Mouse (Mus musculus) forebrain, embryonic 11.5 days (tissue): ENCODE data around the gene Tppp3. TPM values are rescaled to one million over a fixed set of nuclear protein-coding genes. Genes with fewer than 3 reads are reported as not detected.

Experiments used
- ATAC-seq: fragments of 200-750 bp; cut with Nextera tagmentation; replicated peaks from 2 replicates; pipeline ENCODE4 v1.8.0; 2017; ENCODE audit warnings: moderate TSS enrichment; ENCODE audit not compliant: low FRiP score
- DNase-seq: peaks from one replicate; pipeline ENCODE4 v3.0.0-alpha.2; 2017; ENCODE audit warnings: low spot score
- H3K27ac ChIP-seq: fragments of 300-500 bp; sonication (generic); 2 replicates; pipeline ENCODE4 v1.5.1; 2014; ENCODE audit warnings: low read depth, low read length
- H3K27me3 ChIP-seq: fragments of 300-500 bp; sonication (generic); 2 replicates; pipeline ENCODE4 v1.6.1; 2014; ENCODE audit warnings: mild to moderate bottlenecking, low read length, mixed read lengths; ENCODE audit not compliant: control insufficient read depth, insufficient read depth
- H3K36me3 ChIP-seq: fragments of 300-500 bp; sonication (generic); 2 replicates; pipeline ENCODE4 v1.6.1; 2014; ENCODE audit warnings: mild to moderate bottlenecking, low read length, moderate library complexity, mixed read lengths; ENCODE audit not compliant: control insufficient read depth, insufficient read depth
- H3K4me1 ChIP-seq: fragments of 300-500 bp; sonication (generic); replicated peaks from 2 replicates; pipeline ENCODE4 v1.6.1; 2014; ENCODE audit warnings: low read length, mixed read lengths; ENCODE audit not compliant: control insufficient read depth, insufficient read depth
- H3K4me2 ChIP-seq: fragments of 300-500 bp; sonication (generic); 2 replicates; pipeline ENCODE4 v1.6.1; 2014; ENCODE audit warnings: low read depth, mild to moderate bottlenecking, low read length, moderate library complexity, mixed read lengths; ENCODE audit not compliant: severe bottlenecking
- H3K4me3 ChIP-seq: fragments of 300-500 bp; sonication (generic); 2 replicates; pipeline ENCODE4 v1.5.1; 2014; ENCODE audit warnings: low read depth, low read length
- H3K9ac ChIP-seq: fragments of 300-500 bp; sonication (generic); 2 replicates; pipeline ENCODE4 v1.6.1; 2014; ENCODE audit warnings: low read length
- H3K9me3 ChIP-seq: fragments of 300-500 bp; sonication (generic); 2 replicates; pipeline ENCODE4 v1.6.1; 2016; ENCODE audit warnings: low read length, mixed read lengths; ENCODE audit not compliant: control insufficient read depth
- WGBS: fragments of 180-500 bp; shearing (Covaris S2); extraction: QIAGEN DNeasy Blood & Tissue Kit; methylation state at CpG from one replicate; pipeline ENCODE4 v1.1.7; 2014; 5-methylcytosine and 5-hydroxymethylcytosine counted together
- polyA plus RNA-seq: library from polyadenylated mRNA; unstranded; fragments of >200 nt; fragmentation: Nextera tagmentation; extraction: Ambion mirVana; gene quantifications from 2 replicates; pipeline ENCODE4 v1.2.1, GENCODE M21; 2014

Tppp3 gene
- polyA plus RNA-seq, 1 experiment from 2014 or later = 37.7 TPM

DNA sequence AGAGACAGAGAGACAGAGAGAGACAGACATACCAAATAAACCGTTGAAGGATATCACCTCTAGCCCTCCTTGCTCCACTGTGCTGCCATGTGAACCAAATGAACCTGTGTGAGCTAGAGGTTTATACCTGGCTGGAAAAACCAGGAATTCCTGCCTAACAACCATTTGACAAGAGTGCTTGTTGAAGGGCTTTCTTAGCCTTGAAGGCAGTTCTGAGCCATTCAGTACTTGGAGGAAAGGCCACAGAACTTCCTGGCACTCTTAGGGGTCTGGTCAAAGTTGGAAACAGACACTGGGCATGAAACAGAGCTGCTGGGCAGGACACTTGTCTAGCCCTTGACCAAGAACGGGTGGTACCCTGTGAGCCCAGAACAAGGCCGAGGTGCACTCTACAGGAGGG is 23.2 kb upstream of the Tppp3 start:
- H3K9ac ChIP-seq = no peak overlapping the region
- H3K9me3 ChIP-seq = no peaks in the 10 kb centered on the region
- ATAC-seq (no peak), DNase-seq (no peak)
- H3K4me2 ChIP-seq = no peak overlapping the region
- H3K4me3 ChIP-seq = no peak overlapping the region
- peaks cover 6% of the 10 kb centered on the region for H3K4me1 ChIP-seq
- H3K36me3 ChIP-seq = no peaks in the 10 kb centered on the region
- H3K27ac ChIP-seq = no peak overlapping the region
- WGBS = 89% methylated on average over 3 of the region's 3 CpGs
- no peaks in the 10 kb centered on the region for H3K27me3 ChIP-seq

DNA sequence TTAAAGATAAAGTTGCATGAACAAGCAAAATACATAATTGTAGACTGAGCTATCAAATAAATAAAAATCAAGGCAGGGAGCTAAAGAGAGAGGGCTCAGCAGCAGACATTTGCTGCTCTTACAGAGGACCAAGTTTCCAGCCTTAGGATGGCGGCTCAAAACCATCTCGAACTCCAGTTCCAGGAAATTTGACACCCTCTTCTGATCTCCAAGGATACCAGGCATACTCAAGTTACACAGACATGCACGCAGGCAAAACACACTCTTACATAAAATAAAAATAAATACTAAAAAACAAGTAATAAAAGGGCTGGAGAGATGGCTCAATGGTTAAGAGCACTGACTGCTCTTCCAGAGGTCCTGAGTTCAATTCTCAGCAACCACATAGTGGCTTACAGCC is 22.2 kb upstream of the Tppp3 start:
- 58% methylated on average over 3 of the region's 3 CpGs for WGBS
- Histone ChIP-seq H3K9ac (no peak overlapping the region), H3K4me3 (no peak overlapping the region), H3K4me1 (peaks cover 6% of the 10 kb centered on the region), H3K27ac (no peak overlapping the region), H3K4me2 (no peak overlapping the region), H3K27me3 (no peaks in the 10 kb centered on the region), H3K9me3 (no peaks in the 10 kb centered on the region), H3K36me3 (no peaks in the 10 kb centered on the region)
- no peak for ATAC-seq
- no peak for DNase-seq

DNA sequence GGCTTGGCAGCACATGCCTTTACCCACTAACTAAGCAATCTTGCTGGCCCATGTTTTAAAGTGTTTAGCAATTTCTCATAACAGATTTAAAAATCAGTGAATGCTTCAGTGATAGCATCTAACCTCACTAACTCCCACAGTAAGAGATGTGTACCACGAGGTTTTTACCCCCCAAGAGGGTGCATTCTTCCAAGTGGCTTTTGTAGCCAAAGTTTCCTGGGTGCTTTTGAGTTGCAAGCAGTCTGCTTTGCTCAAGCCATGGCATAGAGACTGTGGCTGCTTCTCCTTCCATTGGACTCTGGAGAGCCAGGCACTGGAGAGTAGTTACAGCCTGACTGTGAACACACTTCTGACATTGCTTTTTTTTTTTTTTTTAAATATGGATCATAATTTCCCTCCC is 18.0 kb upstream of the Tppp3 start:
- no peaks in the 10 kb centered on the region for H3K36me3 ChIP-seq
- 47% methylated on average over 1 of the region's 1 CpGs for WGBS
- peaks cover 4% of the 10 kb centered on the region; the same call in 1 of the 2 replicates for H3K4me1 ChIP-seq
- ATAC-seq (no peak), DNase-seq (no peak)
- no peak overlapping the region for H3K4me3 ChIP-seq
- no peaks in the 10 kb centered on the region for H3K27me3 ChIP-seq
- H3K9me3 ChIP-seq = no peaks in the 10 kb centered on the region
- H3K27ac ChIP-seq = no peak overlapping the region
- H3K4me2 ChIP-seq = no peak overlapping the region
- H3K9ac ChIP-seq = no peak overlapping the region

DNA sequence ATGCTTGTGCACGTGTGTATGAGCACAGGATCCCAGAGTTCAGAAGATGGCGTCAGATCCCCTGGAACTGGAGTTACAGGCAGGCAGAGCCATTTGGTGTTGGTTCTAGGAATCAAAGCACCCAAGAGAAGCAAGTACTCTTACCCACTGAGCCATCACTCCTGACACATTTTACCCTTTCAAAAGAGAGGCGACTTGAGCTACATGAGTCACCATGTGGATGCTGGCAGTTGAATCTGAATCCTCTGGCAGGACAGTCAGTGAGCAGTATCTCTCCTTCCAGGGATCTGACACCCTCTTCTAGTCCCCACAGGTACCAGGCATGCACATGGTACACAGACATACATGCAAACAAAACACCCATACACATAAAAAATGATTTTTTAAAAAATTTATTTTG is 16.8 kb upstream of the Tppp3 start:
- H3K27ac ChIP-seq = no peak overlapping the region
- H3K4me3 ChIP-seq = no peak overlapping the region
- peaks cover 6% of the 10 kb centered on the region; the same call in 1 of the 2 replicates for H3K4me1 ChIP-seq
- no peaks in the 10 kb centered on the region for H3K36me3 ChIP-seq
- DNase-seq (no peak), ATAC-seq (no peak)
- 73% methylated on average over 3 of the region's 3 CpGs for WGBS
- no peak overlapping the region for H3K9ac ChIP-seq
- no peak overlapping the region for H3K4me2 ChIP-seq
- H3K27me3 ChIP-seq = no peaks in the 10 kb centered on the region
- no peaks in the 10 kb centered on the region for H3K9me3 ChIP-seq

DNA sequence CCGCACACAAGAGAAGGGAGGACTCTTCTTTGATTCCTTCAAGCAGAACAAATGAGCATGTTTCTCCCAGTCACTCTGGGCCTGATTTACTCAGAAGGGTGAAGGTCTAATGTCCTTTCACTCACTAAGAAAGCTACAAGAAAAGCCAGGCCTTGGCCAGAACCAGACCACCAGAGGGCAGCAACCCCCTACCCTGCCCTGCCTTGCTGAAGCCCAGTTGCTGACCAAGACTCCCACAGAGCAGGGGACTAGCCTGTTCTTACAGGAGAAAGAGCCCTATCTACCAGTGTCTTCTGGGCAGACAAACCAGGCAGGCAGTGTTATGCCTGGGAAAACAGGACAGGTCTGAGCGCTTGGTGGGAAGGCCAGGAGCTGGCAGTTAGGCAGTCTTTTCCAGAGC is 13.1 kb upstream of the Tppp3 start:
- WGBS = 27% methylated on average over 2 of the region's 2 CpGs
- H3K4me1 ChIP-seq = peaks cover 6% of the 10 kb centered on the region; the same call in 1 of the 2 replicates
- ATAC-seq (0 out of 2 replicates have a peak, but pooled peaks have one; percentile 57), DNase-seq (peak; percentile 83)
- H3K4me3 ChIP-seq = no peak overlapping the region
- no peak overlapping the region for H3K4me2 ChIP-seq
- H3K27me3 ChIP-seq = no peaks in the 10 kb centered on the region
- no peaks in the 10 kb centered on the region for H3K9me3 ChIP-seq
- H3K27ac ChIP-seq = no peak overlapping the region
- no peaks in the 10 kb centered on the region for H3K36me3 ChIP-seq
- H3K9ac ChIP-seq = no peak overlapping the region

DNA sequence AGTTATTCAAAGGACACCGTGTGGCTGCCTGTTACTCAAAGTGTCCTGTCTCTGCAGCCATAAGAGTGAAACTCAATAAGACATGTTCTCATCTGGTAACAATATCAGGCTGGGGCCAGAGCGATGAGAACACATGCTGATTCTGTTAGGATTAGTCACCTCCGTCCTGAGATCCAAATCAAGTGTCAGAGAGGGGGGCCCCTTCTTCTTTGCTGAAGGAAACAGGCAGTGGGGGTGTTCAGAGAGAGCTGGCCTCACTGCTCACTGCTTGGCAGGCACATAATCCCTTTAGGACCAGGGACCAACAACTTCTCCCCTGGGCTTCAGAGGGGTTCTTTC is 12.7 kb upstream of the Tppp3 start:
- no peaks in the 10 kb centered on the region for H3K9me3 ChIP-seq
- peaks cover 6% of the 10 kb centered on the region; the same call in 1 of the 2 replicates for H3K4me1 ChIP-seq
- no peaks in the 10 kb centered on the region for H3K27me3 ChIP-seq
- H3K9ac ChIP-seq = no peak overlapping the region
- no peak overlapping the region for H3K4me2 ChIP-seq
- ATAC-seq = 0 out of 2 replicates have a peak, but pooled peaks have one; percentile 16
- H3K4me3 ChIP-seq = no peak overlapping the region
- no peak for DNase-seq
- H3K27ac ChIP-seq = no peak overlapping the region
- 26% methylated on average over 3 of the region's 3 CpGs for WGBS
- H3K36me3 ChIP-seq = no peaks in the 10 kb centered on the region

DNA sequence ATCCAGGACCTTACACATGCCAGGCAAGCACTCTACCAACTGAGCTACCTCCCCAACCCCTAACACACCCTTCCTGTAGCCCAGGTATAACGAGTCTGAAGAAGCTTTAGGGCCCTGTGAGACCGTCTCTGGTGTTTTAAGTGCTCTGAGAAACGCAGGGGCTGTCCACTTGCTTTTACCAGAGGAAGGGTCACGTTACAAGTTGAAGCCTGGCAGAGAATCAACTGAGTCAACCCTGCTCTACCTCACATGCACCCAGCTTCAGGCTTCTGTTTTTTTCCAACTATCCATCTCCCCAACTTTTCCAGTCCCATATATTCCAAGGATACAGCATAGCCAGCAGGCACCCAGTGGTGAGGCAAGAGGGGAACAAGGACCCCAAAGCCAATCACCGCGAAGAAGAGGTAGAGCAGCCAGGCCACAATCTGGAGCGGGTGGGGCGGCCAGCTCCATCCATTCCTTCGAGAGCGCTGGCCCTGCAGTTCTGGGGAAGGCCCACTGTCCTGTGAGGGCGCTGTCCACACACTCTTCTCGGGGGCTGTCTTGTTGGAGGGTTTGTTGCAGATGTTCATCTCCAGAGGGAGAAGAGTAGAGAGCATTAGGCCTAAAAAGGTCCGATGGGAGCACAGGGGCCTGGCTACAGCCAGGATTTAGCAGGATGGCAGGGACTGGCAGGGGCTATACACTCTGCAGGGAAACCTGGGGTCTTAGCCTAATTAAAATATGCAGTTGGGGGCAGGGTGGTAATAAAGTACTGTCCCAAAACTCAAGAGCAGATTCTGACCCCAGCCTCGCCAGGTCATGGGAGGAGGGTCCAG is 12.1 kb upstream of the Tppp3 start:
- H3K27ac ChIP-seq = no peak overlapping the region
- no peaks in the 10 kb centered on the region for H3K27me3 ChIP-seq
- 33% methylated on average over 14 of the region's 14 CpGs for WGBS
- H3K9me3 ChIP-seq = no peaks in the 10 kb centered on the region
- no peak overlapping the region for H3K4me3 ChIP-seq
- ATAC-seq (peak; percentile 69), DNase-seq (peak; percentile 76)
- H3K9ac ChIP-seq = no peak overlapping the region
- no peaks in the 10 kb centered on the region for H3K36me3 ChIP-seq
- no peak overlapping the region for H3K4me2 ChIP-seq
- H3K4me1 ChIP-seq = peaks cover 6% of the 10 kb centered on the region; the same call in 1 of the 2 replicates

DNA sequence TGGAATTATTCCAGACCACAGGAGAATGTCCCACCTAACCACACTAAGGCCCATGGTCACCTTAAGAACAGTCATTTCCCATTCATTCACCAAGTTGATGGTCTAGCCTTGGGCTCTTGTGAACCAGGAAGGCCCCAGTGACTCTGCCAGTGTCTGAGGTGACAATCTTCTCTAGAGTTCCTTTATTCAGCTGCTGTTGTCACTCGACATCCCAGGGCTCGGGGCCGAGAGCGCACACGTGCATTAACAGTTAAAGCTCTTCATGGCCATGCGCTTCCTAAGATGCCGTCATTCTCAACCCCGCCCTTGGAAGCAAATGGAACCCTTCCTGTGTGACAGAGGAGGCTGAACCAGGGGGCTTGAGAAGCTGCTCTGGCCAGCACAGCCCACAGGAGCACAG is 10.8 kb upstream of the Tppp3 start:
- Histone ChIP-seq H3K4me2 (no peak overlapping the region), H3K4me3 (no peak overlapping the region), H3K9ac (no peak overlapping the region), H3K27ac (no peak overlapping the region), H3K9me3 (no peaks in the 10 kb centered on the region), H3K27me3 (no peaks in the 10 kb centered on the region), H3K36me3 (no peaks in the 10 kb centered on the region), H3K4me1 (peaks cover 6% of the 10 kb centered on the region; the same call in 1 of the 2 replicates)
- ATAC-seq = no peak
- DNase-seq = no peak
- WGBS = 86% methylated on average over 8 of the region's 8 CpGs

DNA sequence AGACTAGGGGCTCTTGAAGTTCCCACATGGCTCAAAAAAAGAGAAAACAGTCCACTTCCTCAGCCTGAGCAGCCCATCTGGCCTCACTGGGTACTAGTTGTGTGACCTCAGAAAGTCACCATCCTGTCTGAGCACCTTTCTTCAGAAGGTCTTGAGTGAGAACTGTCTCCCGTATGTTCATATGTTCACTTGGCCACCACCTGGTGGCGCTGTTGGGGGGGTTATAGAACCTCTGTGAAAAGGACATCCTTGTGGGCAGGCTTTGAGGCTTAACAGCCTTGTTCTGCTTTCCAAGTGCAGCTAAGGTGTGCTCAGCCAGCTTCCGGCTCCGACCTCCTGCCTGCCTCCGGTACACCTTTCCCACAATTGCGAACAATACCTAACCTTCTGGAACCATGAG is 10.1 kb upstream of the Tppp3 start:
- DNase-seq (peak; percentile 75), ATAC-seq (no peak)
- H3K9me3 ChIP-seq = no peaks in the 10 kb centered on the region
- H3K4me2 ChIP-seq = no peak overlapping the region
- H3K27ac ChIP-seq = no peak overlapping the region
- H3K4me1 ChIP-seq = peaks cover 8% of the 10 kb centered on the region; the same call in 1 of the 2 replicates
- WGBS = 65% methylated on average over 6 of the region's 6 CpGs
- no peak overlapping the region for H3K4me3 ChIP-seq
- H3K27me3 ChIP-seq = no peaks in the 10 kb centered on the region
- H3K36me3 ChIP-seq = no peaks in the 10 kb centered on the region
- no peak overlapping the region for H3K9ac ChIP-seq
